Mouse (Mus musculus): ENCODE data around the gene Bex6.

Gene Bex6

DNA sequence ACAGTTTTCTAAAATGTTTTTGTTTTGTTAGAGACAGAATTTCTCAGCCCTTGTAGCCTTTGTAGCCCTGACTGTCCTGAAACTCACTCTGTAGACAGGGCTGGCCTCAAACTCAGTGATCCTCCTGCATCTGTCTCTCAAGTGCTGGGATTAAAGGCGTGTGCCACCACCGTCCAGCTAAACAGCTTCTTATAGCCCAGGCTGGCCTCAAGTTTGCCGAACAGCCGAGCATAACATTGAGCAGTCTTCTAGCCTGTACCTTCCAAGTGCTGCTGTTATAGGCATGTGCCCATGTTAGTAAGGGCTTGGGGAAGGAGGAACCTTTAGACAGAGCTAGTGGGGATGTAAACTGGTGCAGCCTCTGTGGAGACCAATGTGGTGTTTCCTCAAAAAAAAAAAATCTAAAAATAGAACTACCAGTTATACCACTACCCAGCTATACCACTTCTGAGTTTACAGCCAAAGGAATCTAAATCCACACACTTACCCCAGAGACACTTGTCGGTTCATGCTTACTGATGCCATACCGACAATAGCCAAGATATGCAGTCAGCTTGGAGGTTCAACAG, at the start of gene Bex6:
Gene Bex6 (plus strand): TSS at position 491 of the 569 bp plus-strand sequence.
- no peak for DNase-seq (ENCODE audit: low read depth, low spot score)

- DNase-seq (ENCODE audit: low read depth, low spot score) = no peak
Measured at GRCm38 (mm10) chr16:32130190-32130826, 49.3 kb upstream of the Bex6 start.

- DNase-seq (ENCODE audit: low read depth, low spot score) = no peak
Measured at GRCm38 (mm10) chr16:32133148-32133547, 46.5 kb upstream of the Bex6 start.

DNA sequence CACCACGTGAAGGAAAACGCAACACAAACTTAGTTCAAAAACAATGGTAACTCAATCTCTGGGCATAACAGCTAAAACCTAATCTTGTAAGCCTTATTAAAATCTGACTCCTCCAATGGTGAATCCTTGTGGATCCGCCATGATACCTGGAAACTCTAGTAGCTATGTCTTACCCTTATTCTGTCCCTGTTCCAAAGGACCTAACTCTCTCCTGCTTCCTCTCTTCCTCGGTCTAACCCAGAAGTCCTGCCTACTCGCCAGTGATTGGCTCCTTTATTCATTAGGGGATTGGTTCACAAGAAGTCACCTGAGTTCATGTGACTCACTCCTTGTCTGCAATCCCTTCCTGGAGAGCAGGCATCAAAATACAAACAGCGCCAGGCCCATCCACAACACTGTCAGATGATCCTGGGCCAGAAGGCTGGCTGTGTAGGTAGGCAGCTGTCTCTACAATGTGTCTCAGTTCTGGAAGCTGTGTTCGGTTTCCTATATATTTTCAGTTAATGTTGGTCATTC, 43.7 kb upstream of the Bex6 start:
- no peak for DNase-seq (ENCODE audit: low read depth, low spot score)

DNA sequence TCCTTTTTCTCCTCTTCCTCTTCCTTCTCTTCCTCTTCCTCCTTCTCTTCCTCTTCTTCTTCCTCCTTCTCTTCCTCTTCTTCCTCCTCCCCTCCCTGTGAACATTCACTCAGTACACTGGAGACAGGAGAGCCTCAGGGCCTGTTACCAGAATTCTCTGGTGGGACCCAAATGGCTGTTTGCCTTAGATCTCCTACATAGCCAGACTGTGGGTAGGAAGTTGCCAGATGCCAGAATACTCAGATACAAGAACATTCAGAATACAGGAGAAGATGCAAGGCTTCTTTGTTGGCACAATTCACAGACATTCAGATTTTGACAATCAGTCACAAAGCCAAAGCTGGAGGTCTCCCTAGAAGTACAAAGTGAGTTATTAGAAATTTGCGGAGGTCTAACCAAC, 40.7 kb upstream of the Bex6 start:
- no peak for DNase-seq (ENCODE audit: low read depth, low spot score)

GRCm38 (mm10) chr16:32143766-32144165, 35.9 kb upstream of the Bex6 start:
- no peak for DNase-seq (ENCODE audit: low read depth, low spot score)

DNA sequence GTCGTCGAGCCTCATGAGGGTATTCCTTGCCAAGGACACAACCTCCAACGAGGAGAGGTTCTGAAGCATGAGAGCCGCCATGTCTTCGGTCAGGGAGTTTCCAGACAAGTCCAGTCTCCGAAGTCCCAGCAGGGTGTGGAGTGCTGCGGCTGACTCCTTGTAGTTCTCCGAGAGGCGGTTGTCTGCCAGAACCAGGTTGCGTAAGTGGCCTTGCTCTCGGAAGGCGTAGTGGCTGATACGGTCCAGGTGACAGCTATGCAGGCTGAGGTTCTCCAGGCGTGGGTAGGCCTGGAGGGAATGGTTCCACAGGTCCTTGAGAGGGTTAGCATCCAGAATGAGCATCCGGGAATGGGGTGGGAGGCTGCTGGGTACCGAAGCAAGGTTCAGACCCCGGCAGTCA, 35.0 kb upstream of the Bex6 start:
- no peak for DNase-seq (ENCODE audit: low read depth, low spot score)

DNA sequence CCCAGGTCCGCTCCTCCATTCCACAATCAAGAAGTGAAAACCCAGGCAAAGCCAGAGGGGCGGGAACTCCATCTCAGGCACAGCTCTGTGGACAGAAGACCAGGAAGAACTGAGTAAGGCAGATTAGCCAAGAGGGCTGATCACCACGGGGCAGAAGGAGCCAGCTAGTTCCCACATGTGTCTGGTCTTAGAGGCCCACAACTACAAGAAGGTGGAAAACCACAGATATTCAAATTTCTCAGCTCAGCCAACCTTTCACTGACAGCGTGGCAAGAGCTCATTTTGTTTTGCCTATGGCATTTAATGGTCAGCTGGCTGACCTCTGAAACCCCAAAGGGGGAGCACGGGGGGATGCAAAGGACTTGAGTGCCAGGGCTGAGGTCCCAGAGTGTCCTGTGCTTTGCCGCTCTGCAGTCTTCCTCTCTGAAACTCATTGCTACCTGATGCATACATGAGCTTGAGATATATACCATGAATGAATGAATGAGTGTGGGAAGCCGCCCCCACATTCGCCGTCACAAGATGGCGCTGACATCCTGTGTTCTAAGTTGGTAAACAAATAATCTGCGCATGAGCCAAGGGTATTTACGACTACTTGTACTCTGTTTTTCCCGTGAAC, 31.9 kb upstream of the Bex6 start:
- no peak for DNase-seq (ENCODE audit: low read depth, low spot score)

GRCm38 (mm10) chr16:32153976-32154375, 25.6 kb upstream of the Bex6 start:
- DNase-seq (ENCODE audit: low read depth, low spot score) = no peak

GRCm38 (mm10) chr16:32154437-32154836, 25.2 kb upstream of the Bex6 start:
- DNase-seq (ENCODE audit: low read depth, low spot score) = no peak

DNA sequence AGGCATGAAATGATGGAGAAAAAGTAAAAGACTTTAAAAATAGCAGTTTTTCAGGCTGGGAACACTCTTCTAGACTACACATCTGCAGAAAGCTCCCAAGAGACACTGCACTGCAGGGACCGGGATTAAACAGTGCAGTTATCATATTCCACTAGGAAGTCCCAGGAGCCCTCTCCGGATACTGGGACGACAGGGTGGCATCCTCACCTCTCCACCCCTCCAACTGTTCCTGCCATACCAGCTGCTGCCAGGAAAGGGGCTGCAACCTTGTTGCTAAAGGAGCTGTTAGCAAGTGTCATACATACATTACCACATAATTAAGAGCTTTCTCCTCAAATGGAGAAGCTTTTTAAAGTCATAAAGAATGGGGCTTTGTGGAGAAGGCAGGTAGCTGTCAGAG, 22.9 kb upstream of the Bex6 start:
- DNase-seq (ENCODE audit: low read depth, low spot score) = no peak

GRCm38 (mm10) chr16:32157369-32157768, 22.3 kb upstream of the Bex6 start:
- DNase-seq (ENCODE audit: low read depth, low spot score) = no peak

DNA sequence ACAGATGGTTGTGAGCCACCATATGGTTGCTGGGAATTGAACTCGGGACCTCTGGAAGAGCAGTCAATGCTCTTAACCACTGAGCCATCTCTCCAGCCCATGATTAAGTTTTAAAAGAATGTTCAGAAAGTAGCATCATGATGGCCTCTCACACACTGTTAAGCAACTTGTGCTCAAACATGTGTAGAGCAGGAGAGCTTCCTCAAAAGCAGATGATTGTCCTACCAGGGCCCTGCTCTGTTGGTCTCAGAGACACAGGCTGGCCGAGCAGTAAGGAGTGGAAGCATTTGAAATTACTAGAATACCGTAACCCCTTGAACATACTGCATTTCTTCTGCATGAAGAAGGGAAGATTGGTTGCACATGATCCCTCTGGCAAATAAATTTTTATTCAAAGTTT, 20.7 kb upstream of the Bex6 start:
- DNase-seq (ENCODE audit: low read depth, low spot score) = no peak

DNA sequence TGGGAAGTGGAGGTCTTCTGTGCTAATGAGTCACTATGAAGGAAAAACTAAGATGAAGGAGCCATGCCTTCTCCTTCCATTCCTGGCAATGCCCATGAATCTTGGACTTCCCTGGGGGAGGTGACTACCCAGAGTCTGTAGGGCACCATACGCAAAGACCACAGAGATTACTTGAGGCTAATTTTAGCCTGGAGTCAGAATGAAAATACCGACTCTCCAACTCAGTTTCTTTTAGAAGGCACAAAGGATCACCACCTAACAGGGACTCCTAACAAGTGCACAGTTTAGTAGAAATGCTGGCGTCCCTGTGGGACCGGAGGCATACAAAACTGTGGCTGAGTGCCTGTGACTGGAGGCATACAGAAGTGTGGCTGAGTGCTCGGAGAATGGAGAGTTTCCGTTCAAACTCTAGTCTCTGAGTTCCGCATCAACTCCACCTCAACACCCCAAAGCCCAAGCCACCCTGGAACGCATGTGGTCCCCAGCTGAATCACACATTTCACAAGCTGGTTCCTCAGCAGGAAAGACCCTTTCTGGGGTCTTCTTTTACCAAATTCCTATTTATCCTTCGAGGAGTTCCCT, 18.8 kb upstream of the Bex6 start:
- DNase-seq (ENCODE audit: low read depth, low spot score) = no peak

GRCm38 (mm10) chr16:32163392-32163791, 16.2 kb upstream of the Bex6 start:
- no peak for DNase-seq (ENCODE audit: low read depth, low spot score)

- no peak for DNase-seq (ENCODE audit: low read depth, low spot score)
Measured at GRCm38 (mm10) chr16:32163891-32164290, 15.7 kb upstream of the Bex6 start.

- DNase-seq (ENCODE audit: low read depth, low spot score) = no peak
Measured at GRCm38 (mm10) chr16:32164396-32165027, 15.1 kb upstream of the Bex6 start.

DNA sequence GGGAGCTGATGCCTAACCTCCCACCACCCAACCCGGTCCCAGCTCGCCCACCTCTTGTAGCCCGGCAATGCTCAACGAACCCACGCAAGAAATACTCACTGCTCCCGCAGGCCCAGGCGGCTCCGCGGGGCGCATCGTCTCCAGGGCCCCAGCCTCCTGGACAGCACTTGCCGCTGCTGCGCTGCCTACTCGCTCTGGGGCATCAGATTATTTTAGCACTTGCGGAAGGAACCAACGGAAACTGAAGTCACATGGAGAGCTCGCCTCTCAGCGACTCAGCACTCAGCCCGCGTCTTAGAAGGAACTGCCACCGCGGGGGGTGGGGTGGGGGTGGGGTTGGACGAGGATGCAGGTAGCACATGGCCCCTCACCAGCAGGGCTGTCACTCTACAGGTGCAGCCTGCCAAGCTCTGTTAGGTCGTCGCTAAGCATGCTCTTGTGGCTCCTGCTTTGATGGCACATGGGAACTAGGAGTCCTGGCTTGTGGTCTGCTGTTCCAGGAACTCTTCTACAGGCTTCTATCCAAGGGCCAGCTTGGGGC, 14.3 kb upstream of the Bex6 start, which contains the start of gene Nrros:
Gene Nrros (minus strand): TSS at position 314 of the 541 bp plus-strand sequence.
- peak; percentile 47 for DNase-seq (ENCODE audit: low read depth, low spot score)

DNA sequence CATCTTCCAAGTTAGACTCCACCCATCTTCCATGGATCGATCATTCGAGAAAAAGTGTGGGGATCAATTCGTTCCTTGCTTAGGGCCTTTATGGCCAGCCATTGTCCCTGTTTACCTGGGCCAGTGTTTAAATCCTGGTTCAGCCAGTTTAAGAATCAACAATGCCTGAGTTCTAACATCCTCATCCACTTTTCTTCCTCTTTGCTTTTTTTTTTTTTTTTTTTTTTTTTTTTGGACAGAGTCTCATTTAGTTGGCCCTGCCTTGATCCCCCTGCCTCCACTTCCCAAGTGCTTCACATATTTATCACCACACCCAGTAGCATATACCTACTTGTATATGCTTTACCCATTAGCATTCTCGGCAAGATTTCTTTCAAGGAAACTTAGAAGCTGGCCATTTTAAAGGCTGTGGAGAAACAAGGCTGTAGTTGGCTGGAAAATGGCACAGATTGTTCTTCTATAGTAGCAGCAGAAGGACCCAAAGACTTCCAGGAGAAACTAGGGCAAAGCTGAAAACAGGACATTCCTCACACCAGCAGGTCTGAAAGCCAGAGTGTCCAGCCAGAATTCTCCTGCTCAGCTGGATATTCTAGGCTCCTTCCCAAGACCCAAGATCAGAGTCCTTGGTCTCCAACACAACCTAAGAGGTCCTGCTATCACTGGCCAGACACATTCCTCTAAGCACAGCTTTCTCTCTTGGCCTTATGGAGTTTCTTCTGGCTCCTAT, 11.6 kb upstream of the Bex6 start:
- DNase-seq (ENCODE audit: low read depth, low spot score) = no peak

GRCm38 (mm10) chr16:32171031-32171731, 8.4 kb upstream of the Bex6 start:
- no peak for DNase-seq (ENCODE audit: low read depth, low spot score)

- DNase-seq (ENCODE audit: low read depth, low spot score) = no peak
Measured at GRCm38 (mm10) chr16:32173401-32173800, 6.2 kb upstream of the Bex6 start.

Data from mesoderm, embryonic 11.5 days (tissue).